Mouse (Mus musculus) stomach, postnatal 0 days (tissue): ENCODE data around the gene Acads.

ENCODE experiments used
- CTCF ChIP-seq: IDR thresholded peaks from 2 replicates; pipeline ENCODE4 v1.5.1; 2016; ENCODE audit warnings: antibody characterized with exemption, low read depth, mild to moderate bottlenecking, moderate library complexity
- EP300 ChIP-seq: optimal IDR thresholded peaks from 2 replicates; pipeline ENCODE3; 2016; ENCODE audit warnings: antibody characterized with exemption

- TF ChIP-seq CTCF (no peak), EP300 (no peak)
Observed at GRCm38 (mm10) chr5:115133358-115134066, 14.4 kb upstream of the Acads start.
